Mouse (Mus musculus): ENCODE results near the gene Rcvrn. TPM values are rescaled to one million over a fixed set of nuclear protein-coding genes. Genes with fewer than 3 reads are reported as not detected.
A peak's percentile ranks its signal among the peaks of the same experiment; 100 is the strongest.

Gene Rcvrn
- total RNA-seq, 1 experiment from 2014 or later, result not detected

- no peak for DNase-seq
Measured at GRCm38 (mm10) chr11:67670031-67670430, 25.1 kb upstream of the Rcvrn start.

GRCm38 (mm10) chr11:67672140-67672539 is 23.0 kb upstream of the Rcvrn start:
- DNase-seq, result no peak

- peak; percentile 27 for DNase-seq
Measured at GRCm38 (mm10) chr11:67675562-67676540, 19.3 kb upstream of the Rcvrn start.

GRCm38 (mm10) chr11:67679300-67679699 is 15.8 kb upstream of the Rcvrn start:
- no peak for DNase-seq

GRCm38 (mm10) chr11:67679930-67680329 is 15.2 kb upstream of the Rcvrn start:
- no peak for DNase-seq

GRCm38 (mm10) chr11:67681871-67682270 is 13.3 kb upstream of the Rcvrn start:
- no peak for DNase-seq

GRCm38 (mm10) chr11:67686109-67686508 is 9.0 kb upstream of the Rcvrn start:
- no peak for DNase-seq

- DNase-seq, result no peak
Measured at GRCm38 (mm10) chr11:67712976-67713375, 17.9 kb downstream of the Rcvrn start.

GRCm38 (mm10) chr11:67715382-67715781 is 20.3 kb downstream of the Rcvrn start:
- no peak for DNase-seq

- no peak for DNase-seq
Measured at GRCm38 (mm10) chr11:67721485-67721884, 26.4 kb downstream of the Rcvrn start.

GRCm38 (mm10) chr11:67722399-67723156 is 27.5 kb downstream of the Rcvrn start:
- no peak for DNase-seq

GRCm38 (mm10) chr11:67723231-67724013 is 28.3 kb downstream of the Rcvrn start:
- DNase-seq, result no peak

- no peak for DNase-seq
Measured at GRCm38 (mm10) chr11:67727095-67727494, 32.0 kb downstream of the Rcvrn start.

GRCm38 (mm10) chr11:67728726-67729125 is 33.6 kb downstream of the Rcvrn start:
- DNase-seq, result no peak

- no peak for DNase-seq
Measured at GRCm38 (mm10) chr11:67731056-67731455, 35.9 kb downstream of the Rcvrn start.

- DNase-seq, result no peak
Measured at GRCm38 (mm10) chr11:67733726-67734125, 38.6 kb downstream of the Rcvrn start.

GRCm38 (mm10) chr11:67734597-67734996 is 39.5 kb downstream of the Rcvrn start:
- no peak for DNase-seq

GRCm38 (mm10) chr11:67738345-67738744 is 43.2 kb downstream of the Rcvrn start:
- DNase-seq, result no peak

GRCm38 (mm10) chr11:67738846-67739490 is 43.8 kb downstream of the Rcvrn start:
- no peak for DNase-seq

GRCm38 (mm10) chr11:67741569-67741968 is 46.4 kb downstream of the Rcvrn start:
- DNase-seq, result no peak
